Mouse (Mus musculus): Measurements from ENCODE around the gene Fam186b. TPM values are rescaled to one million over a fixed set of nuclear protein-coding genes. Genes with fewer than 3 reads are reported as not detected.

Gene Fam186b
- polyA plus RNA-seq, 1 experiment from 2014 or later = not detected

Other genes with a start within 250 kb of the Fam186b start
- gene Prph, start 240.7 kb downstream of the Fam186b start, polyA plus RNA-seq (2018) = 0.07 TPM in 1 of 3 replicates, not detected in the others
- 2.4 to 2.6 TPM in 2 of 3 replicates, not detected in the other for gene Troap, start 221.3 kb downstream of the Fam186b start, polyA plus RNA-seq (2018)
- gene C1ql4, start 208.1 kb downstream of the Fam186b start, polyA plus RNA-seq (2018) = not detected in 3 replicates
- not detected in 3 replicates for gene Dnajc22, start 202.7 kb downstream of the Fam186b start, polyA plus RNA-seq (2018)
- gene Spats2, start 170.0 kb downstream of the Fam186b start, polyA plus RNA-seq (2018) = 2.7 to 4.0 TPM (median 3.2 TPM) in 3 replicates
- not detected in 3 replicates for gene Kcnh3, start 71.0 kb downstream of the Fam186b start, polyA plus RNA-seq (2018)
- gene Mcrs1, start 43.9 kb downstream of the Fam186b start, polyA plus RNA-seq (2018) = 13.4 to 26.0 TPM (median 25.2 TPM) in 3 replicates
- 6.5 to 9.7 TPM (median 7.5 TPM) in 3 replicates for gene Prpf40b, start 801 bp downstream of the Fam186b start, polyA plus RNA-seq (2018)
- 7.2 to 21.2 TPM (median 8.2 TPM) in 3 replicates for gene Fmnl3, start 74.6 kb upstream of the Fam186b start, polyA plus RNA-seq (2018)
- gene Tmbim6, start 97.0 kb upstream of the Fam186b start, polyA plus RNA-seq (2018) = 449 to 584 TPM (median 516 TPM) in 3 replicates
- gene Nckap5l, start 161.9 kb upstream of the Fam186b start, polyA plus RNA-seq (2018) = 8.4 to 21.0 TPM (median 16.3 TPM) in 3 replicates
- gene Bcdin3d, start 178.8 kb upstream of the Fam186b start, polyA plus RNA-seq (2018) = 2.9 to 5.5 TPM (median 5.3 TPM) in 3 replicates
- gene Faim2, start 232.3 kb upstream of the Fam186b start, polyA plus RNA-seq (2018) = not detected in 3 replicates